Mouse (Mus musculus) lung, adult 2 months (tissue): ENCODE measurements around the gene Plbd2.

Source experiments
- CTCF ChIP-seq: fragments of 200-500 bp; IDR thresholded peaks from 2 replicates; pipeline ENCODE4 v1.5.1; 2011; ENCODE audit warnings: mild to moderate bottlenecking, low read length, control low read depth; ENCODE audit not compliant: insufficient read depth
- POLR2A ChIP-seq: fragments of 200-500 bp; IDR thresholded peaks from 2 replicates; pipeline ENCODE4 v1.6.1; 2011; ENCODE audit warnings: low read depth, mild to moderate bottlenecking, control low read depth, low read length, borderline replicate concordance; ENCODE audit errors: extremely low read depth

DNA sequence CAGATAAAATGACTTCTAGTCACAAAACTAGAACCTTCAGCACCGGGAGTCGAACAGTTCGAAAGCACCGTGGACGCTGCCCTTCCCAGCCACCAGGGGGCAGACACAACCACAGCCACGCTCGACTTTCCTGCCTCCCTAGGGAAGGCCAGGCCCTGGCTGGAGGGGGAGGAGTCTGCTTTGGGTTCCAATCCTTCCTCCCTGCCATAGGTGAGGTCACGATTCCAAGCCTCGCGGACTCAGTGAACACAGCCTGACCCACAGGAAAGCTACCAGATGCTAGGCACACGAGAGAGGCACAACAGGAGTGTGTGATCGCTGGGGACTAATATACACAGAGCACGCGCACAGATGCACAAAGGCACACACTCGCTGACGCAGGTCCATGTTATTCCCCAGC is 1.9 kb upstream of the Plbd2 start:
- TF ChIP-seq POLR2A (no peak), CTCF (peak; percentile 86)
